Mouse (Mus musculus) lung, embryonic 15.5 days (tissue): ENCODE results near the gene Zbtb26. TPM values are rescaled to one million over a fixed set of nuclear protein-coding genes. Genes with fewer than 3 reads are reported as not detected.

Source experiments
- ATAC-seq: fragments of 200-750 bp; cut with Nextera tagmentation; 2 replicates; pipeline ENCODE4 v1.8.0; 2017; ENCODE audit warnings: moderate number of reproducible peaks, borderline replicate concordance; ENCODE audit not compliant: low FRiP score, low TSS enrichment; ENCODE audit errors: extremely low read depth
- H3K27ac ChIP-seq: fragments of 300-500 bp; sonication (generic); 2 replicates; pipeline ENCODE4 v1.5.1; 2015; ENCODE audit warnings: moderate library complexity, mild to moderate bottlenecking, inconsistent platforms
- H3K27me3 ChIP-seq: fragments of 300-500 bp; sonication (generic); 2 replicates; pipeline ENCODE4 v1.6.1; 2015; ENCODE audit warnings: inconsistent platforms
- H3K36me3 ChIP-seq: fragments of 300-500 bp; sonication (generic); 2 replicates; pipeline ENCODE4 v1.6.1; 2015; ENCODE audit warnings: inconsistent platforms
- H3K4me1 ChIP-seq: fragments of 300-500 bp; sonication (generic); 2 replicates; pipeline ENCODE4 v1.6.1; 2015; ENCODE audit warnings: inconsistent platforms
- H3K4me2 ChIP-seq: fragments of 300-500 bp; sonication (generic); 2 replicates; pipeline ENCODE4 v1.6.1; 2015; ENCODE audit warnings: inconsistent platforms, mild to moderate bottlenecking, moderate library complexity
- H3K4me3 ChIP-seq: fragments of 300-500 bp; sonication (generic); 2 replicates; pipeline ENCODE4 v1.5.1; 2015; ENCODE audit warnings: mild to moderate bottlenecking, inconsistent platforms
- H3K9ac ChIP-seq: fragments of 300-500 bp; sonication (generic); 2 replicates; pipeline ENCODE4 v1.6.1; 2015; ENCODE audit warnings: inconsistent platforms
- H3K9me3 ChIP-seq: fragments of 300-500 bp; sonication (generic); 2 replicates; pipeline ENCODE4 v1.6.1; 2016; ENCODE audit warnings: inconsistent platforms
- WGBS: fragments of 180-500 bp; shearing (Covaris S2); methylation state at CpG from one replicate; pipeline ENCODE4 v1.1.7; 2015; 5-methylcytosine and 5-hydroxymethylcytosine counted together
- polyA plus RNA-seq: library from polyadenylated mRNA; unstranded; fragments of >200 nt; fragmentation: Nextera tagmentation; extraction: Ambion mirVana; gene quantifications from 2 replicates; pipeline ENCODE4 v1.2.1, GENCODE M21; 2015

The Zbtb26 gene
- polyA plus RNA-seq: 6.8 TPM in 2 replicates

DNA sequence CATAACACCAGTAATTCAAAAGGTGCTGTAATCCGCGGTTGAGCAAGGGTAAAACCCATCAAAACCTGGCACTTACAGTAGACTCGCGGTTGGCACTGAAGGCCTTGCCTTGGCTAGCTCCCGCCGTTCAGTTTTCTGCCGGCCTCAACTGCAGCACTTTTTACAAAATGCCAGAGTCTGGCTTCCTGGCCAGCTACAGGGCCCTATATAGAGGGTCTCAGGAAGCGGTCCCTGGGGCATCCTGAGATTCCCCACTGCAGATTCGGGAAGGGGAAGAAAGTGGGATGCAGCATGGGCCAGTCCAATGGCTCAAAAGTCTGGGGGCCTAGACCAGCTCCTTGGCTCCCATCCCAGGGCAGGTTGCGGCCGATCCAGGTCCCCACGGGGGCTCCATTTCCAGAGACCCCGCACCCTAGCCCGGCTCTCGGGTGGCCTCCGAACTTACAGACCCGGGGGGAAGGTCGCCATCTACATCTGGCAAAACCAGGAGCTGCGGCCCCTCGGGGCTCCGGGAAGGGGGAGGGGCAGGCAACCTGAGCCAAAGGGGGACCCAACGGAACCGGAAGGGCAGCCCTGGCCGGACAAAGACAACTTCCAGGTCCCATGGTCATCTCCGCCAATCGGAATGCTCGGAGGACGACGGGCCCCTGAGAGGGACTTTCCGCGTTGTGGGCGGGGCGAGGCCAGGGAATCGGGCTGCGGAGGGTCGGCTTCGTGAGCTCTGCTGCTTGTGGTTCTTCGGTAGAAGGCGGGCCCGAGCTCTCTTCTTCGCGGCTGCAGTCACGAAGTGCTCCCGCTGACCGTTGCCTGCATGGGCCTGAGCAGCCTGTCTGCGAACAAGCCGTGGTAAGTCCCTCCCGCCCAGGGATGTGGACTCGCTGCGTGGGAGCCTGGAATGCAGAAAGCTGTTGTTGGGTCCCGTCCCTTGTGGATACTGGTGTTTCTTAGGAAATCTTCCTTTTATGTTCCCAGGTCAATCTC is at the start of gene Zbtb26, which contains the start of the genes Zbtb6 and Rabgap1:
Gene Zbtb26 (minus strand): TSS at position 525 of the 981 bp plus-strand sequence.
Gene Zbtb6 (minus strand): TSS at position 561 of the 981 bp plus-strand sequence.
Gene Rabgap1 (plus strand): TSS at position 669 of the 981 bp plus-strand sequence.
- no peaks in the 10 kb centered on the region for H3K36me3 ChIP-seq
- H3K9ac ChIP-seq: peak within 1 kb of the TSS; percentile 90
- H3K27me3 ChIP-seq: no peaks in the 10 kb centered on the region
- H3K4me1 ChIP-seq: peaks cover 16% of the 10 kb centered on the region; the same call in 1 of the 2 replicates
- no peaks in the 10 kb centered on the region for H3K9me3 ChIP-seq
- H3K4me3 ChIP-seq: peak within 1 kb of the TSS; percentile 81
- WGBS: under 1% methylated on average over 51 of the region's 51 CpGs
- peak; percentile 100 for ATAC-seq
- H3K4me2 ChIP-seq: peak within 1 kb of the TSS; percentile 65
- peak within 1 kb of the TSS; percentile 86 for H3K27ac ChIP-seq

DNA sequence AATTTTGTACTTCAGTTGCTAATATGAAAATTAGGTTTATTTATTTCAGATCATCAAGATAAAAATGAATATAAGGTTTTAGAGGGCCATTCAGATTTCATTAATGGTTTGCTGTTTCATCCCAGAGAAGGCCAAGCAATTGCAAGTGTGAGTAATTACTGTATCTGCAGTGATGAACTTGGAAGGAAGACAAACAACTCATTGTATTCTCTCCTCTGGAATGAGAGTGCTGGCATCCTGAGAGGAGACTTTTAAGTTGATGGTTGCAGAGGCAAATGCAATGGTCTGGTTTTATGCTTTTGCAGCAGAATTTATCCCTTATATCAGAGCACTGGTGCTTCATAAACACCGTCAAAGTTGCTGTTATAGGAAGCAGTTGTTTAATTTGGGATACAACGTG is 46.0 kb upstream of the Zbtb26 start:
- Histone ChIP-seq H3K27ac (no peak overlapping the region), H3K4me3 (no peak overlapping the region), H3K4me1 (no peaks in the 10 kb centered on the region), H3K9ac (no peak overlapping the region), H3K4me2 (no peak overlapping the region), H3K36me3 (peaks cover 38% of the 10 kb centered on the region), H3K9me3 (no peaks in the 10 kb centered on the region), H3K27me3 (no peaks in the 10 kb centered on the region)
- no peak for ATAC-seq
- 89% methylated on average over 2 of the region's 2 CpGs for WGBS

DNA sequence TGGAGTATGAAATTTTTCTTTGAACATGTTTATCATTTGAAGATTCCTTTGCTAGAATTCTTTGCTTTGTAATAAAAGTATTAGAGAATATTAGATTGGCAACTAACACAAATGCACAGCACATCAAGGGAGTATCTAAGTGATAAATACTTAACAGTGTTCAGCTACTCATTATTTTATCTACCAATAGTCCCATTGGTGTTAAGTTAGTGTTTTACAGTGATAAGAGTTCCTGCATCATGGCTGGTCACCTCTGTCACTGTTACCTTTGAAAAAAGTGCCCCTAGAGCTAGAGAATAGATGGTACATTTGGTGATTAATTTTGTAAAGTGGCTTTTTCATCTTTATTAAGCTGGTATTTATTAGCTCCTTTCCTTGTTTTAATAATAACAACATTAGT is 43.5 kb upstream of the Zbtb26 start:
- Histone ChIP-seq H3K9me3 (no peaks in the 10 kb centered on the region), H3K4me3 (no peak overlapping the region), H3K36me3 (peaks cover 44% of the 10 kb centered on the region), H3K27me3 (no peaks in the 10 kb centered on the region), H3K4me2 (no peak overlapping the region), H3K9ac (no peak overlapping the region), H3K4me1 (no peaks in the 10 kb centered on the region), H3K27ac (no peak overlapping the region)
- no peak for ATAC-seq

DNA sequence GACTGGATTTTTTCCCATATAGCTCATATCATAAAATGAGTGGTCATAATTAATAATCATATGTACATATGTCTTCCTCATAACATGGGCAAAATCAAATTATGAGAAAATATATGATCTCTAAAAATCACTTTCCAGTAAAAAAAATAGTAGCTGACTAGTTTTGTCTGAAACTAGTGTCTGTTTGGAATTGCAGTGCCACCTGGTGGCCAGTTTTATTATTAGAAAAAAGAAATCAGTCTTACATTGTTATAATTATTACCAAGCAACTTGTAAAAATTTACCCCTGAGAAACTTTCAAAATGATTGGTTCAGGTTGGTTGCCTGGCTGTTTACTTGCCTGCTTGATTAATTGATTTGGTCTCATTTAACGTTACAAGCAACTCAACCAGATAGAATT is 42.4 kb upstream of the Zbtb26 start:
- Histone ChIP-seq H3K36me3 (peaks cover 47% of the 10 kb centered on the region), H3K4me2 (no peak overlapping the region), H3K27ac (no peak overlapping the region), H3K9ac (no peak overlapping the region), H3K27me3 (no peaks in the 10 kb centered on the region), H3K9me3 (no peaks in the 10 kb centered on the region), H3K4me3 (no peak overlapping the region), H3K4me1 (no peaks in the 10 kb centered on the region)
- WGBS: 77% methylated on average over 1 of the region's 1 CpGs
- no peak for ATAC-seq

DNA sequence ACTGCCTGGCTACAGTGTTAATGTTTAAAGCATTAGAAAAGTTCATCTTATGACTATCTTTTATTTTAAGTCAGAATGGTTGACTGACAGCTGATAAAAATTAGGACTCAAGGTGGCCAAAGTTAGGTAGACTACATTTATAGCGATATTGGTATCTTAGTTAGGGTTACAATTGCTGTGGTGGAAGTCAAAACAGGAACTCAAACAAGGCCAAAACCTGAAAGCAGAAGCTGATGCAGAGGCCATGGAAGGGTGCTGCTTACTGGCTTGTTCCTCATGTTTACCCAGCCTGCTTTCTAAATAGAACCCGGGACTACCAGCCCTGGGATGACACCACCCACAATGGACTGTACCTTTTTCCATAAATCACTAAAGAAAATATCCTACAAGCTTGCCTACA is 41.2 kb upstream of the Zbtb26 start:
- Histone ChIP-seq H3K9ac (no peak overlapping the region), H3K27me3 (no peaks in the 10 kb centered on the region), H3K4me1 (no peaks in the 10 kb centered on the region), H3K4me2 (no peak overlapping the region), H3K4me3 (no peak overlapping the region), H3K36me3 (peaks cover 35% of the 10 kb centered on the region), H3K27ac (no peak overlapping the region), H3K9me3 (no peaks in the 10 kb centered on the region)
- ATAC-seq: no peak
- 75% methylated on average over 2 of the region's 2 CpGs for WGBS

DNA sequence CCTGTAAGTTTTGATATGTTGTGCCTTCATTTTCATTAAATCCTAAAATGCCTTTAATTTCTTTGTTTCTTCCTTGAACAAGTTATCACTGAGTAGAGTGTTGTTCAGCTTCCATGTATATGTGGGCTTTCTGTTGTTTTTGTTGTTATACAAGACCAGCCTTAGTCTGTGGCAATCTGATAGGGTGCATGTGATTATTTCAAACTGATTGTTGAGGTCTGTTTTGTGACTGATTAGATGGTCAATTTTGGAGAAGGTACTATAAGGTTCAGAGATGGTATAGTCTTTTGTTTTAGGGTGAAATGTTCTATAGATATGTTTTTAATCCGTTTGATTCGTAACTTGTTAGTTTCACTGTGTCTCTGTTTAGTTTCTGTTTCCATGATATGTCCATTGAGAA is 37.1 kb upstream of the Zbtb26 start:
- Histone ChIP-seq H3K4me1 (no peaks in the 10 kb centered on the region), H3K4me2 (no peak overlapping the region), H3K36me3 (peaks cover 55% of the 10 kb centered on the region), H3K27me3 (no peaks in the 10 kb centered on the region), H3K4me3 (no peak overlapping the region), H3K27ac (no peak overlapping the region), H3K9me3 (no peaks in the 10 kb centered on the region), H3K9ac (no peak overlapping the region)
- ATAC-seq: no peak
- WGBS: 91% methylated on average over 2 of the region's 2 CpGs

DNA sequence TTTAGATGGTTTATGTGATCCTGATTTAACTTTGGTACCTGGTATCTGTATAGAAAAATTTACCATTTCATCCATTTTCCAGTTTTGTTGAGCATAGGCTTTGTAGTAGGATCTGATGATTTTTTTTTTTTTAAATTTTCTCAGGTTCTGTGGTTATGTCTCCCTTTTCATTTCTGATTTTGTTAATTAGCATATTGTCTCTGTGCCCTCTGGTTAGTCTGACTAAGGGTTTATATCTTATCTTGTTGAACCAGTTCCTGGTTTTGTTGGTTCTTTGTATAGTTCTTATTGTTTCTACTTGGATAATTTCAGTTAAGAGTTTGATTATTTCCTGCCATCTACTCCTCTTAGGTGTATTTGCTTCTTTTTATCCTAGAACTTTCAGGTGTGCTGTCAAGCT is 36.6 kb upstream of the Zbtb26 start:
- Histone ChIP-seq H3K4me1 (no peaks in the 10 kb centered on the region), H3K27ac (no peak overlapping the region), H3K27me3 (no peaks in the 10 kb centered on the region), H3K36me3 (peaks cover 55% of the 10 kb centered on the region), H3K9ac (no peak overlapping the region), H3K9me3 (no peaks in the 10 kb centered on the region), H3K4me3 (no peak overlapping the region), H3K4me2 (no peak overlapping the region)
- no peak for ATAC-seq

DNA sequence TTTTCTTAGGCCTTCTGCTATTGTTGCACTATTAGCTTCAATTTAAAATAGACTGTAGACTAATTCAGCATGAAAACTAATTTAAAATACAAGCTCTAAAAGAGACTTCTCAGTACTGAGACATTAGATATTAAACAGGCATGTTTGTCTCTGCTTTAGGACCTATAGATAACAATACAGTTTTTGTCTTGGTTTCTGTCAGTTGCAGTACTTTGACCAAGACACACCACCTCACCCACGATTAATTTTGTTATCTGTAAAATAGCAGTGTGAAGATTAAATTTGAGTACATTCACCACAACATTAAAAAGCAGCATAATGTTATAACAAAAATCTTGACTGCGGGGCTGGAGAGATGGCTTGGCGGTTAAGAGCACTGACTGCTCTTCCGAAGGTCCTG is 23.3 kb upstream of the Zbtb26 start:
- no peak overlapping the region for H3K9ac ChIP-seq
- 93% methylated on average over 4 of the region's 4 CpGs for WGBS

DNA sequence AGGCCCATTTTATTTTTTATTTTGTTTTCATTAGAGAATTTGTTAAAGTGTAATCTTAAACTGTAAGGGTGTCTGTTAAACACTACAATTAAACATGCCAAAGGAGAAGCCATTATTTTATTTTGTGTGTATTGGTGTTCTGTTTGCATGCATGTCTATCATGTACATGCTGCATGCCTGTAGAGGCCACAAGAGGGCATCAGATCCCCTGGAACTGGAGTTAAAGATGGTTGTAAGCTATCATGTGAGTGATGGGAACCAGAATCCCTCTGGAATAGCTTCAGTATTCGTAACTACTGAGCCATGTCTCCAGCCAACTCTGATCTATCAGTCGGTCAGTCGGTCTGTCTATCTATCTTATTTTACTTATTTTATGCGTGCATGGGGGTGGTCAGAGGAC is 17.8 kb upstream of the Zbtb26 start:
- H3K27me3 ChIP-seq: no peaks in the 10 kb centered on the region
- WGBS: 92% methylated on average over 4 of the region's 4 CpGs
- no peak for ATAC-seq
- H3K9me3 ChIP-seq: no peaks in the 10 kb centered on the region
- H3K4me1 ChIP-seq: 0 out of 2 replicates have a peak, but pooled peaks cover 2% of the 10 kb centered on the region
- H3K36me3 ChIP-seq: no peaks in the 10 kb centered on the region
- no peak overlapping the region for H3K4me2 ChIP-seq
- H3K27ac ChIP-seq: no peak overlapping the region
- no peak overlapping the region for H3K9ac ChIP-seq
- H3K4me3 ChIP-seq: no peak overlapping the region

More for the DNA sequence above, 23.3 kb upstream of the Zbtb26 start:
- no peak for ATAC-seq
- H3K4me3 ChIP-seq: no peak overlapping the region
- H3K4me1 ChIP-seq: 0 out of 2 replicates have a peak, but pooled peaks cover 2% of the 10 kb centered on the region
- no peak overlapping the region for H3K4me2 ChIP-seq
- H3K36me3 ChIP-seq: peaks cover 8% of the 10 kb centered on the region
- H3K9me3 ChIP-seq: no peaks in the 10 kb centered on the region
- no peak overlapping the region for H3K27ac ChIP-seq
- no peaks in the 10 kb centered on the region for H3K27me3 ChIP-seq

DNA sequence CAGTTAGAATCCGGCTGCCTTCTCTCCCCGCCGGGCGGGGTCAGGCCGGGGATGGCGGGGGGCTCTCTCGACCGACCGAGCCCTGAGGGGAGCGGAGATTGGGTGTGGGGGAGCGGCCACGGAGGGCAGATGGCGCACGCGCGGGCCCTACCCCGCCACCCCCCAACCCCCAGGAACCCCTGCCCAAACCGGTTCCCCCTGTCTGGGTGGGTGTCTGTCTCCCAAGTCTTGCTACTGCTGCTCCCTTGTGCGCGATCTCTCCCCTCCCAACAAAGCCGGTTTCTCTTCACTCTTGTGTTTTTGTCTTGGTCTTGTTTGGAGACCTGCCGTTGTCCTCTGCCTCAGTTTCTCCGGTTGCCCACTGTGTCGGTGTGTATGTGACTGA is 9.4 kb upstream of the Zbtb26 start:
- Histone ChIP-seq H3K27me3 (no peaks in the 10 kb centered on the region), H3K27ac (peak overlapping the region; percentile 93), H3K36me3 (no peaks in the 10 kb centered on the region), H3K4me2 (peak overlapping the region; percentile 65), H3K4me3 (peak overlapping the region; percentile 79), H3K9ac (peak overlapping the region; percentile 90), H3K9me3 (no peaks in the 10 kb centered on the region), H3K4me1 (peaks cover 12% of the 10 kb centered on the region)
- ATAC-seq: peak; percentile 86
- 0% methylated on average over 18 of the region's 24 CpGs for WGBS

DNA sequence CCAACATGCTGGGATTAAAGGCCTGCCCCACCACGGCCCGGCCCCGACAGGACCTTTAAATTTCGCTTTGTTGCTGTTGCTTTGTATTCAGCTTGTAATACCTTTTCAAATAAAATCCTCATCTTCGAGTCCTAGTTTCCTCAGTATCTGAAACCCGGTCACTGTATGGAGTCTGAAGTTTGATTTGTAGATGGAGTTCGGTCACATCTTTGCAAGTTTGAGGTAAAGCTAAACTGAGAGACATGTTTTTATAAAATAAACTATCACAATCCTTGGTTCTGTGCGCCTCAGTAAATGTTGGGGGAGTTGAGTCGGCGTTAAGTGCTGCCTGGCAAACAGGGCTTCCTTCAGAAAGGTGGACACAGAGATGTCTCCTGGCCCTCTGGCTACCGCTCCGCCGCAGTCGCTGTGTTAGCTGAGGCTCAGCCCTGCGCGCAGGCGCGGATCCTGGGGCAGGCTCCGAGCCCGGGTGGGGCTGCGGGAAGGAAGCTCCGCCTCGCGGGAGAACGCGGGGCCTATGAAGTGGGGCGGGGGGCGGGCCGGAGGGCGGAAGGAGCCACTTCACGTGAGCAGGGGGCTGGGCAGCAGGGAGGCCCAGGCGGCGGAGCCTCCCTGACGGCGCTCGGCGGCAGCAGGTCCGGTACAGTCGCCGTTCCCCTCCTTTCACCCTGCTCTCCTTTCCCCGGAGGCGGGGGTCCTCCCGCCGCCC is 8.9 kb upstream of the Zbtb26 start:
- H3K4me3 ChIP-seq: peak overlapping the region; percentile 79
- H3K4me1 ChIP-seq: peaks cover 12% of the 10 kb centered on the region
- H3K27ac ChIP-seq: peak overlapping the region; percentile 93
- H3K9me3 ChIP-seq: no peaks in the 10 kb centered on the region
- no peaks in the 10 kb centered on the region for H3K36me3 ChIP-seq
- peak overlapping the region; percentile 90 for H3K9ac ChIP-seq
- 9% methylated on average over 31 of the region's 44 CpGs for WGBS
- peak overlapping the region; percentile 65 for H3K4me2 ChIP-seq
- peak; percentile 99 for ATAC-seq
- H3K27me3 ChIP-seq: no peaks in the 10 kb centered on the region

DNA sequence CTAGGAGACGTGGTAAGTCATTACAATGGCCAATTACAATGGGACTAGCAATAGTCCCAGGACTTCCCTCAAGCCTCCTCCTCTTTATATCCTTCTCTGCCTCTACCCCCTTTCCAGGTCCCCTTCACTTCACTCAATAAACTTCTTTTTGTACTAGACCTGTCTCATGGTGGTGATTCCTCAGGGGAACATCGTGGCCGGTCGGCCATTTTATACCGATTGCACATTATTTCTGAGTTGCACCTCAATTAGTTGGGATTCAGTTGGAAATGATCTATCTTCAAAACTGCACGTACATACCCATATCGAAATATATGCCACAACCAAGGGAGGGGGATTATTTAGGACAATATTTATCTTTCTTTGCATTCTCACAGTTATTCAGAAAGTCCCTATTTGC is 11.3 kb downstream of the Zbtb26 start:
- Histone ChIP-seq H3K36me3 (peaks cover 25% of the 10 kb centered on the region), H3K27ac (peak overlapping the region; percentile 96), H3K4me3 (peak overlapping the region; percentile 87), H3K27me3 (no peaks in the 10 kb centered on the region), H3K4me2 (peak overlapping the region; percentile 63), H3K9me3 (no peaks in the 10 kb centered on the region), H3K4me1 (peaks cover 22% of the 10 kb centered on the region), H3K9ac (no peak overlapping the region)
- 29% methylated on average over 7 of the region's 7 CpGs for WGBS
- ATAC-seq: no peak; the same call in 1 of the 2 replicates
